Mouse (Mus musculus): ENCODE measurements at regions not wholly inside any gene's neighbourhood (a gene's known extent, or its start where the extent isn't known, plus 50 kb on each side); places are given as distances from the start of the nearest gene placed in this dataset.

GRCm38 (mm10) chr12:79974530-79974929, 138.3 kb downstream of the Zfp36l1 start:
- no peak for DNase-seq (ENCODE audit: low read depth)

GRCm38 (mm10) chr12:79973566-79974230, 139.1 kb downstream of the Zfp36l1 start:
- DNase-seq (ENCODE audit: low read depth): no peak
- TF ChIP-seq POLR2A (IDR thresholded peaks at IDR 0.05; ENCODE audit: borderline replicate concordance, extremely low read depth, insufficient read depth, insufficient read length, poor library complexity, severe bottlenecking): no peak
- no peak for TF ChIP-seq CTCF (IDR thresholded peaks at IDR 0.05; ENCODE audit: borderline replicate concordance, extremely low read depth, insufficient read depth, insufficient read length)

More at GRCm38 (mm10) chr12:79974530-79974929, 138.3 kb downstream of the Zfp36l1 start:
- no peak for TF ChIP-seq CTCF (IDR thresholded peaks at IDR 0.05; ENCODE audit: borderline replicate concordance, extremely low read depth, insufficient read depth, insufficient read length)
- TF ChIP-seq POLR2A (IDR thresholded peaks at IDR 0.05; ENCODE audit: borderline replicate concordance, extremely low read depth, insufficient read depth, insufficient read length, poor library complexity, severe bottlenecking): no peak

- TF ChIP-seq POLR2A (IDR thresholded peaks at IDR 0.05; ENCODE audit: borderline replicate concordance, extremely low read depth, insufficient read depth, insufficient read length, poor library complexity, severe bottlenecking) (no peak), CTCF (IDR thresholded peaks at IDR 0.05; ENCODE audit: borderline replicate concordance, extremely low read depth, insufficient read depth, insufficient read length) (no peak)
- no peak for DNase-seq (ENCODE audit: low read depth)
These were observed 141.8 kb downstream of the Zfp36l1 start for GRCm38 (mm10) chr12:79970981-79971390.

GRCm38 (mm10) chr12:79970227-79970901, 142.4 kb downstream of the Zfp36l1 start:
- TF ChIP-seq POLR2A (IDR thresholded peaks at IDR 0.05; ENCODE audit: borderline replicate concordance, extremely low read depth, insufficient read depth, insufficient read length, poor library complexity, severe bottlenecking) (no peak), CTCF (IDR thresholded peaks at IDR 0.05; ENCODE audit: borderline replicate concordance, extremely low read depth, insufficient read depth, insufficient read length) (no peak)
- DNase-seq (ENCODE audit: low read depth): peak; percentile 90

GRCm38 (mm10) chr12:79969346-79970226, 143.2 kb downstream of the Zfp36l1 start:
- peak; percentile 86 for DNase-seq (ENCODE audit: low read depth)

GRCm38 (mm10) chr12:79968676-79969075, 144.1 kb downstream of the Zfp36l1 start:
- DNase-seq (ENCODE audit: low read depth): no peak
- no peak for TF ChIP-seq POLR2A (IDR thresholded peaks at IDR 0.05; ENCODE audit: borderline replicate concordance, extremely low read depth, insufficient read depth, insufficient read length, poor library complexity, severe bottlenecking)
- no peak for TF ChIP-seq CTCF (IDR thresholded peaks at IDR 0.05; ENCODE audit: borderline replicate concordance, extremely low read depth, insufficient read depth, insufficient read length)

More at GRCm38 (mm10) chr12:79969346-79970226, 143.2 kb downstream of the Zfp36l1 start:
- TF ChIP-seq POLR2A (IDR thresholded peaks at IDR 0.05; ENCODE audit: borderline replicate concordance, extremely low read depth, insufficient read depth, insufficient read length, poor library complexity, severe bottlenecking) (no peak), CTCF (IDR thresholded peaks at IDR 0.05; ENCODE audit: borderline replicate concordance, extremely low read depth, insufficient read depth, insufficient read length) (no peak)

GRCm38 (mm10) chr12:79967491-79968255, 145.1 kb downstream of the Zfp36l1 start:
- DNase-seq (ENCODE audit: low read depth): no peak
- TF ChIP-seq CTCF (IDR thresholded peaks at IDR 0.05; ENCODE audit: borderline replicate concordance, extremely low read depth, insufficient read depth, insufficient read length): no peak
- TF ChIP-seq POLR2A (IDR thresholded peaks at IDR 0.05; ENCODE audit: borderline replicate concordance, extremely low read depth, insufficient read depth, insufficient read length, poor library complexity, severe bottlenecking): no peak

- no peak for DNase-seq (ENCODE audit: low read depth)
- TF ChIP-seq CTCF (IDR thresholded peaks at IDR 0.05; ENCODE audit: borderline replicate concordance, extremely low read depth, insufficient read depth, insufficient read length): no peak
- TF ChIP-seq POLR2A (IDR thresholded peaks at IDR 0.05; ENCODE audit: borderline replicate concordance, extremely low read depth, insufficient read depth, insufficient read length, poor library complexity, severe bottlenecking): no peak
These were observed 146.0 kb downstream of the Zfp36l1 start for GRCm38 (mm10) chr12:79966621-79967490.

GRCm38 (mm10) chr12:79966289-79966615, 146.6 kb downstream of the Zfp36l1 start:
- TF ChIP-seq CTCF (IDR thresholded peaks at IDR 0.05; ENCODE audit: borderline replicate concordance, extremely low read depth, insufficient read depth, insufficient read length) (no peak), POLR2A (IDR thresholded peaks at IDR 0.05; ENCODE audit: borderline replicate concordance, extremely low read depth, insufficient read depth, insufficient read length, poor library complexity, severe bottlenecking) (no peak)
- no peak for DNase-seq (ENCODE audit: low read depth)
